Mouse (Mus musculus): ENCODE measurements at regions not wholly inside any gene's neighbourhood (a gene's known extent, or its start where the extent isn't known, plus 50 kb on each side); places are given as distances from the start of the nearest gene placed in this dataset.

DNA sequence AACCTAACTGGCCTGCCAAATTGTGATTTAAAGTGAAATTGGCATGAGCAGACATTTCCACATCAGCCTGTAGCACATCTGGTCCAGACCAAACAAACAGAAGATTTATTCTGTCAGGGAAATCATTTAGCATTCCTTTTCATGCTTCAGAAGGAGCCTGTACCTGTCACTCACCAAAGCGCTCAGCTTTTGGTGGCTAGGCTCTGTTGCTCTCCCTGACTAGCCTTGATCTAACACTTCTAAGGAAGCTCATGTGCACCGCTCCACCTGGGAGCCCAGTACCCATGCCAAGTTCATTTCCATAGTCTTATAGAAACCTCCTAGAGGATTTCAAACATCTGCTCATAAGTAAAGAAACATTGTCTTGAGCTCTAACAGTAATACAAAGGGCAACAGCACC, 253.8 kb upstream of the Tfap2d start:
- H3K4me3 ChIP-seq (replicated peaks; ENCODE audit: low read depth, low read length), result no peak overlapping the region
- no peak overlapping the region for H3K27ac ChIP-seq
- H3K4me1 ChIP-seq (replicated peaks; ENCODE audit: insufficient read depth, low read length), result no peaks in the 10 kb centered on the region
- DNase-seq (ENCODE audit: low spot score), result no peak
- H3K36me3 ChIP-seq (ENCODE audit: insufficient read depth, low read length), result no peaks in the 10 kb centered on the region
- H3K9ac ChIP-seq (ENCODE audit: low read depth, low read length), result no peak overlapping the region
- no peaks in the 10 kb centered on the region for H3K9me3 ChIP-seq (replicated peaks; ENCODE audit: low read length)
- no peak for ATAC-seq (replicated peaks; ENCODE audit: low FRiP score, low read depth)
- H3K27me3 ChIP-seq (ENCODE audit: insufficient read depth, low read length), result no peaks in the 10 kb centered on the region
- no peak overlapping the region for H3K4me2 ChIP-seq (ENCODE audit: low read length)
- no peak for TF ChIP-seq CTCF (IDR thresholded peaks at IDR 0.05; ENCODE audit: low read depth)
- 80% methylated on average over 2 of the region's 2 CpGs for WGBS

DNA sequence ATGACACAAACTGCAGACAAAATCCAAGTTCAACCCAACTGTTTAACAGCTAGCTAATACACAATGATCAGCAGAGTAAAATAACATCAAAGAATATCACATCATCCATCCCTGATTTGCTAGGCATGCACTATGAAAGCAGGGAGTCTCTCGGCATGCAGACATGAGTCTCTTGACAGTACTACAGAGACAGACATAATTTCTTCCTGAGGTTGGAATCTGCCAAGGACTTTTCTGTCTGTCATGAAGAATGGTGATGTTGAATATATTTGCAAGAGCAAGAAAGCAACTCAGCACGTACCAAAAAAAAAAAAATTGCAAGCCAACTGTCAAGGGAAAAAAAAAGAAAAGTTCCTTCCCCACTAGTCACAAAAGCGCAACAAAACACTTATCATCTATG, 245.4 kb upstream of the Tfap2d start:
- ATAC-seq (replicated peaks; ENCODE audit: low FRiP score, low read depth) (no peak), DNase-seq (ENCODE audit: low spot score) (no peak)
- Histone ChIP-seq H3K36me3 (ENCODE audit: insufficient read depth, low read length) (no peaks in the 10 kb centered on the region), H3K4me2 (ENCODE audit: low read length) (no peak overlapping the region), H3K27me3 (ENCODE audit: insufficient read depth, low read length) (no peaks in the 10 kb centered on the region), H3K4me1 (replicated peaks; ENCODE audit: insufficient read depth, low read length) (no peaks in the 10 kb centered on the region), H3K9me3 (replicated peaks; ENCODE audit: low read length) (no peaks in the 10 kb centered on the region), H3K9ac (ENCODE audit: low read depth, low read length) (no peak overlapping the region), H3K4me3 (replicated peaks; ENCODE audit: low read depth, low read length) (no peak overlapping the region), H3K27ac (no peak overlapping the region)
- TF ChIP-seq CTCF (IDR thresholded peaks at IDR 0.05; ENCODE audit: low read depth), result no peak
- 73% methylated on average over 3 of the region's 3 CpGs for WGBS

DNA sequence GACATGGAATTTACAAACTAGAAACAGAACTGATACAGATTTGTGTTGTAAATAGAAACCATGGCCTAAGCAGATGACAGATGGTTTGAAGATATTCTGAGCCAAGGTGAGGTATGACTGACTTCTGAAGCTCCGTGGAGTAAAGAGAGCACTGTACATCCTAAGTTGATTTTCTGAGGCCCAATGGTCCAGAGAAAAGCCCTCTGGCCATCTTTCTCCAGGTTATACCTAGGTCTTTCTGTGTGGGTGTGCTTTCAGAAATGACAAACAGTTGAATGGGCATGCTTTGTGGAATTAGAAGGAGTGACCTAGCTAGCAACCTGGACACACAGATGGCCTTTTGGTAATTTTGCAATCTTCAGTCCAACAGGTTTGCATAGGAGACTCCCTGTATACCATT, 199.6 kb upstream of the Tfap2d start:
- Histone ChIP-seq H3K9me3 (replicated peaks; ENCODE audit: low read length) (no peaks in the 10 kb centered on the region), H3K4me1 (replicated peaks; ENCODE audit: insufficient read depth, low read length) (no peaks in the 10 kb centered on the region), H3K27ac (no peak overlapping the region), H3K4me3 (replicated peaks; ENCODE audit: low read depth, low read length) (no peak overlapping the region), H3K36me3 (ENCODE audit: insufficient read depth, low read length) (no peaks in the 10 kb centered on the region), H3K27me3 (ENCODE audit: insufficient read depth, low read length) (no peaks in the 10 kb centered on the region), H3K9ac (ENCODE audit: low read depth, low read length) (no peak overlapping the region), H3K4me2 (ENCODE audit: low read length) (no peak overlapping the region)
- 91% methylated on average over 1 of the region's 1 CpGs for WGBS
- DNase-seq (ENCODE audit: low spot score) (no peak), ATAC-seq (replicated peaks; ENCODE audit: low FRiP score, low read depth) (no peak)
- TF ChIP-seq CTCF (IDR thresholded peaks at IDR 0.05; ENCODE audit: low read depth), result no peak

DNA sequence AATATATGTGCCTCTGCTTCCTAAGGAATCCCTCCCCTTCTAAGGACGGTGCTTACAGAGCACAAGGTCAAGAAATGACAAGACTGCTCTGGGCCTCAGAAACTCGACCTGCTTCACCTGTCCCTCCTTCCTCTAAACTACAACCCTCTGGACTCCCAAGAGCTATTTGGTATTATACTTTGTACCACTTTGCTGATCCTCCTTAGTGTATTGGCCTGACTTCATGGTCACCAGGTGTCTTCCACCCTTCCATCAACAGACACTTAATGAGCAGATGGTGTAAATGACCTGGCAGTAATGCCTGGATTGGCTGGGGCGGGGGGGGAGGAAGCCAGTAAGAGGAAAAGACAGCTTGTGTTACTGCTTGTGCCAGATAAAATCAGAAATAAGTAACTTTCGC, 199.1 kb upstream of the Tfap2d start:
- 48% methylated on average over 4 of the region's 4 CpGs for WGBS
- no peaks in the 10 kb centered on the region for H3K4me1 ChIP-seq (replicated peaks; ENCODE audit: insufficient read depth, low read length)
- DNase-seq (ENCODE audit: low spot score) (no peak), ATAC-seq (replicated peaks; ENCODE audit: low FRiP score, low read depth) (no peak)
- no peak overlapping the region for H3K4me2 ChIP-seq (ENCODE audit: low read length)
- H3K27ac ChIP-seq, result no peak overlapping the region
- TF ChIP-seq CTCF (IDR thresholded peaks at IDR 0.05; ENCODE audit: low read depth), result no peak
- H3K9ac ChIP-seq (ENCODE audit: low read depth, low read length), result no peak overlapping the region
- no peaks in the 10 kb centered on the region for H3K9me3 ChIP-seq (replicated peaks; ENCODE audit: low read length)
- H3K4me3 ChIP-seq (replicated peaks; ENCODE audit: low read depth, low read length), result no peak overlapping the region
- H3K36me3 ChIP-seq (ENCODE audit: insufficient read depth, low read length), result no peaks in the 10 kb centered on the region
- no peaks in the 10 kb centered on the region for H3K27me3 ChIP-seq (ENCODE audit: insufficient read depth, low read length)

DNA sequence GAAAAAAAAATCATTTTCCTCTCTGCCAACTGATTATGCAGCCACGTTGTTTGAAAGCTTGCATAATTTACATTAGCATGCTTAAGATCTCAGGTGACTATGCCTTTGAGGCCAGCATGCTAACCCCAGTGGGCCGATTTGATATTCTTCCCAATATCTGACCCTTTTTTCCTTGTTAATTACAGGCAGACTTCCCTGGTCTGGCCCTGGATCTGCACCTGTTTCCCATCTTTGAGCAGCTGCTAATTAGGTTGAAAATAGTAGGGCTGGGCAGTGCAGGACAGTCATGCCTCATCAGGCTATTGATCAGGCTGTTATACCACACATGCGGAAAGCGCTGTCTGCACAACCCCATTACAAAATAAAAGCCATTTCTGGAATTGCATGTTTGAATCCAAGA, 191.2 kb upstream of the Tfap2d start:
- no peaks in the 10 kb centered on the region for H3K36me3 ChIP-seq (ENCODE audit: insufficient read depth, low read length)
- H3K4me1 ChIP-seq (replicated peaks; ENCODE audit: insufficient read depth, low read length), result no peaks in the 10 kb centered on the region
- H3K27me3 ChIP-seq (ENCODE audit: insufficient read depth, low read length), result no peaks in the 10 kb centered on the region
- H3K9me3 ChIP-seq (replicated peaks; ENCODE audit: low read length), result no peaks in the 10 kb centered on the region
- ATAC-seq (replicated peaks; ENCODE audit: low FRiP score, low read depth) (no peak), DNase-seq (ENCODE audit: low spot score) (no peak)
- H3K27ac ChIP-seq, result no peak overlapping the region
- no peak overlapping the region for H3K4me3 ChIP-seq (replicated peaks; ENCODE audit: low read depth, low read length)
- no peak overlapping the region for H3K4me2 ChIP-seq (ENCODE audit: low read length)
- TF ChIP-seq CTCF (IDR thresholded peaks at IDR 0.05; ENCODE audit: low read depth), result no peak
- 73% methylated on average over 4 of the region's 4 CpGs for WGBS
- no peak overlapping the region for H3K9ac ChIP-seq (ENCODE audit: low read depth, low read length)

DNA sequence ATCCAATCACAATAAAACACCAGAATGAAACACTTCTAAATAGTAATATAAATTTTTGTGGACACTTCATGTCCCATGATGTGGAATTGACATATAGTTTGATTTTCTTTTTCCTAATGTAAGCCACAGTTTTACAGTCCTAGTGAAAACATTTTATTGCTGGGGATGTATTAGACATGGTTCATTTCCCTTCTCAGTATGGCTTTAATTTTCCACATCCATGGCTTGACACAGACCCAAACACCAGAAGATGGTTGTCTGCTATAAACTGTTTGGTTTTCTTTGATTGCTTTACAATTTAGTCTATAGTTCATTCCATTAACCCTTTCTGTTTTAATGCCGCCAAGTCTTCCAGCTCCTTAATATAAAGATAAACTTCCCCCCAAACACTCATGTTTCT, 146.5 kb upstream of the Tfap2d start:
- H3K27ac ChIP-seq, result no peak overlapping the region
- no peaks in the 10 kb centered on the region for H3K9me3 ChIP-seq (replicated peaks; ENCODE audit: low read length)
- ATAC-seq (replicated peaks; ENCODE audit: low FRiP score, low read depth), result no peak
- H3K4me1 ChIP-seq (replicated peaks; ENCODE audit: insufficient read depth, low read length), result no peaks in the 10 kb centered on the region
- H3K9ac ChIP-seq (ENCODE audit: low read depth, low read length), result no peak overlapping the region
- no peak overlapping the region for H3K4me2 ChIP-seq (ENCODE audit: low read length)
- no peaks in the 10 kb centered on the region for H3K27me3 ChIP-seq (ENCODE audit: insufficient read depth, low read length)
- 55% methylated on average over 1 of the region's 1 CpGs for WGBS
- no peaks in the 10 kb centered on the region for H3K36me3 ChIP-seq (ENCODE audit: insufficient read depth, low read length)
- no peak for TF ChIP-seq CTCF (IDR thresholded peaks at IDR 0.05; ENCODE audit: low read depth)
- no peak for DNase-seq (ENCODE audit: low spot score)
- H3K4me3 ChIP-seq (replicated peaks; ENCODE audit: low read depth, low read length), result no peak overlapping the region

DNA sequence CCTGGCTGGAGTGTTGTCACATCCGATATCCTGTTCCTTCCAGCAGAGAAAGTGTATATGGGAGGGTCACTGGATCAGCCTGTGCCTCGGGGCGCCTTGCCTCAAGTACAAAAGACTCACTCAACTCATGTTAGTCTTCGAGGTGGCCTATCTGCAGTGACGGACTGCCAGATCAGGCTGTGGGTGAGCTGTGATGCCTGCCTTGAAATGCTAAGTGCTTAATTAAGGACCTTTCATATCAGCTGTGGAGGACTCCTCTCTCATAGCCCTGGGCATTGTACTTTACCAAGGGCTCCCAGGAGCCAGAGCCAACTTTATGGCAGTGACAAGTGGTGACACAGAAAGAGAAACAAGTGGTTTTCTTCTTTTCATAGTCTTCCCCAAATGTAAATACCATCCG, 145.8 kb upstream of the Tfap2d start:
- H3K27ac ChIP-seq, result no peak overlapping the region
- no peak overlapping the region for H3K4me2 ChIP-seq (ENCODE audit: low read length)
- DNase-seq (ENCODE audit: low spot score) (no peak), ATAC-seq (replicated peaks; ENCODE audit: low FRiP score, low read depth) (no peak)
- no peak overlapping the region for H3K4me3 ChIP-seq (replicated peaks; ENCODE audit: low read depth, low read length)
- H3K27me3 ChIP-seq (ENCODE audit: insufficient read depth, low read length), result no peaks in the 10 kb centered on the region
- no peaks in the 10 kb centered on the region for H3K9me3 ChIP-seq (replicated peaks; ENCODE audit: low read length)
- no peak overlapping the region for H3K9ac ChIP-seq (ENCODE audit: low read depth, low read length)
- TF ChIP-seq CTCF (IDR thresholded peaks at IDR 0.05; ENCODE audit: low read depth), result no peak
- WGBS, result 57% methylated on average over 6 of the region's 6 CpGs
- no peaks in the 10 kb centered on the region for H3K4me1 ChIP-seq (replicated peaks; ENCODE audit: insufficient read depth, low read length)
- H3K36me3 ChIP-seq (ENCODE audit: insufficient read depth, low read length), result no peaks in the 10 kb centered on the region
